Mouse (Mus musculus): ENCODE data around the gene Mfsd5.

DNA sequence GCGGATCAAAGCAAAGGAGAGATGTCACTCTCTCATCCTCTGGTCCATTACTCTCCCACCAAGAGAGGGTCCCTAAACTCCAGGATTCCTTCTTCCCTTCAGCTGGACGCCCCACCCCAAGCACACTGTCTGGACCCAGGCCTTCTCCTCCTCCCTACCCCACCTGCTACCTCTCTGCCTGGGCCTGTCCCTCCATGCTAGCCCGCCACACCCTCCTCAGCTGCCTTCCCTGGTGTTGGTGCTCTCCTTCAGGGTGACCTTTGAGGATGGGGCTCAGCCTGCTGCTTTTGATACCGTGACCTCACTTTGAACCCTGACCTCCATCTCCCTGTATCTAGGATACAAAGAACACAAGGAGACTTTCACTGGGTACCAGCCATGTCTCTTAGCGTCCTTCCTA, 28.7 kb upstream of the Mfsd5 start:
- TF ChIP-seq CTCF (IDR thresholded peaks at IDR 0.05; ENCODE audit: low read depth) (no peak), EP300 (IDR thresholded peaks at IDR 0.05; ENCODE audit: low read depth) (no peak)

Measured in liver, postnatal 0 days (tissue).